Mouse (Mus musculus): ENCODE measurements around the gene Slc17a9. TPM values are rescaled to one million over a fixed set of nuclear protein-coding genes. Genes with fewer than 3 reads are reported as not detected.

The Slc17a9 gene
- total and polyA plus RNA-seq, 3 experiments: 6.7 to 16.1 TPM; not detected in 1

- no peaks in the 10 kb centered on the region for H3K27me3 ChIP-seq (ENCODE audit: control insufficient read depth in 1 of 2, insufficient read depth in 2 of 2, low read length in 2 of 2)
- H3K4me1 ChIP-seq (ENCODE audit: control insufficient read depth in 1 of 2, insufficient read depth in 2 of 2, low read length in 2 of 2): no peaks in the 10 kb centered on the region
- no peaks in the 10 kb centered on the region for H3K79me2 ChIP-seq (ENCODE audit: control insufficient read depth, insufficient read depth, low read length, poor library complexity)
- no peaks in the 10 kb centered on the region for H3K9me3 ChIP-seq (replicated peaks; ENCODE audit: insufficient read depth, low read length)
- H3K27ac ChIP-seq (ENCODE audit: control insufficient read depth, low read depth, low read length): no peak overlapping the region
- no peak for TF ChIP-seq BHLHE40 (IDR thresholded peaks at IDR 0.05; ENCODE audit: borderline replicate concordance, low read depth, low read length)
- no peak for TF ChIP-seq ELF1 (IDR thresholded peaks at IDR 0.05; ENCODE audit: low read depth, low read length)
- no peak for TF ChIP-seq POLR2A (IDR thresholded peaks at IDR 0.05; ENCODE audit: control insufficient read depth in 1 of 2, insufficient read depth in 1 of 2, low read depth in 1 of 2, low read length in 2 of 2, poor library complexity in 1 of 2)
- TF ChIP-seq NRF1 (IDR thresholded peaks at IDR 0.05; ENCODE audit: insufficient read depth, low read depth, low read length, poor library complexity, severe bottlenecking): no peak
- H3K4me3 ChIP-seq (ENCODE audit: control insufficient read depth in 1 of 2, insufficient read depth in 1 of 2, low read depth in 2 of 2, low read length in 2 of 2): no peak overlapping the region
- H3K9ac ChIP-seq (ENCODE audit: control insufficient read depth, low read depth, low read length, poor library complexity, severe bottlenecking): no peak overlapping the region
- peaks cover 0 to 12% of the 10 kb centered on the region in 2 experiments; a peak in 3 of 4 replicates for H3K36me3 ChIP-seq (ENCODE audit: control insufficient read depth in 1 of 2, insufficient read depth in 2 of 2, low read length in 2 of 2)
- no peak for DNase-seq (ENCODE audit: low read depth, low spot score)
Observed at GRCm38 (mm10) chr2:180676706-180677105, 48.4 kb upstream of the Slc17a9 start.

GRCm38 (mm10) chr2:180678609-180679140 is 46.4 kb upstream of the Slc17a9 start:
- Histone ChIP-seq H3K36me3 (ENCODE audit: control insufficient read depth in 1 of 2, insufficient read depth in 2 of 2, low read length in 2 of 2) (peaks cover 0 to 13% of the 10 kb centered on the region in 2 experiments; a peak in 3 of 4 replicates), H3K9ac (ENCODE audit: control insufficient read depth, low read depth, low read length, poor library complexity, severe bottlenecking) (no peak overlapping the region), H3K27ac (ENCODE audit: control insufficient read depth, low read depth, low read length) (no peak overlapping the region), H3K4me3 (ENCODE audit: control insufficient read depth in 1 of 2, insufficient read depth in 1 of 2, low read depth in 2 of 2, low read length in 2 of 2) (no peak overlapping the region), H3K79me2 (ENCODE audit: control insufficient read depth, insufficient read depth, low read length, poor library complexity) (no peaks in the 10 kb centered on the region), H3K27me3 (ENCODE audit: control insufficient read depth in 1 of 2, insufficient read depth in 2 of 2, low read length in 2 of 2) (no peaks in the 10 kb centered on the region), H3K9me3 (replicated peaks; ENCODE audit: insufficient read depth, low read length) (no peaks in the 10 kb centered on the region), H3K4me1 (ENCODE audit: control insufficient read depth in 1 of 2, insufficient read depth in 2 of 2, low read length in 2 of 2) (no peaks in the 10 kb centered on the region)
- peak; percentile 73 for DNase-seq (ENCODE audit: low read depth, low spot score)
- TF ChIP-seq TCF12 (IDR thresholded peaks at IDR 0.05; ENCODE audit: low read depth, low read length): no peak
- TF ChIP-seq RAD21 (IDR thresholded peaks at IDR 0.05; ENCODE audit: low read depth, low read length): peak; percentile 73
- TF ChIP-seq SIN3A (IDR thresholded peaks at IDR 0.05; ENCODE audit: low read length): 0 out of 2 replicates have a peak, but pooled peaks have one; percentile 23
- peak; percentile 42 to 85 (median 78) for TF ChIP-seq CTCF (IDR thresholded peaks at IDR 0.05 in 2 of 3, conservative IDR thresholded peaks at IDR 0.05 in 1 of 3; ENCODE audit: control insufficient read depth in 1 of 3, insufficient read depth in 1 of 3, low read depth in 2 of 3, low read length in 3 of 3, poor library complexity in 1 of 3, severe bottlenecking in 1 of 3)
- peak; percentile 70 for TF ChIP-seq ZC3H11A (IDR thresholded peaks at IDR 0.05; ENCODE audit: low read depth, low read length)
- peak; percentile 78 for TF ChIP-seq SMC3 (IDR thresholded peaks at IDR 0.05; ENCODE audit: low read depth, low read length)
- TF ChIP-seq HCFC1 (IDR thresholded peaks at IDR 0.05; ENCODE audit: low read depth, low read length): no peak

DNA sequence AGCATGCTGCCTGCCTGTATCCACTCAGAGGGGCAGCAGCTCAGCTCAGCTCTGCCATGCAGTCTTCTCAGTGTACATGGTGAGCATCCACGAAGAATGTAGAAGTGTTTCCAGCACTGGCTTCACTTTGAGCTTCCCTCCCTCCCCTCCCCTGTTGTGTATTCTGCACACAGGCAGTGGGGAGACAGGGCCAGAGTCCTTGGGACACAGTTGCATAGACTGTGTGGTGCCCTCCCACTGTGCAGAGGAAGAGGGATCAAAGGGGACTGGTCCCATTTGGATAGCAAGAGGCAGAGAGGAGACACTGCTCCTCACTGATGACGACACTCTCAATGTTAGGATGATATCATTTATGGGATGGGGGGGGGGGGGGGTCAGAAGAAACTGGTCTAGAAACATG is 43.8 kb upstream of the Slc17a9 start:
- no peaks in the 10 kb centered on the region for H3K27me3 ChIP-seq (ENCODE audit: control insufficient read depth in 1 of 2, insufficient read depth in 2 of 2, low read length in 2 of 2)
- no peak overlapping the region for H3K9ac ChIP-seq (ENCODE audit: control insufficient read depth, low read depth, low read length, poor library complexity, severe bottlenecking)
- H3K9me3 ChIP-seq (replicated peaks; ENCODE audit: insufficient read depth, low read length): no peaks in the 10 kb centered on the region
- H3K4me3 ChIP-seq (ENCODE audit: control insufficient read depth in 1 of 2, insufficient read depth in 1 of 2, low read depth in 2 of 2, low read length in 2 of 2): no peak overlapping the region
- H3K36me3 ChIP-seq (ENCODE audit: control insufficient read depth in 1 of 2, insufficient read depth in 2 of 2, low read length in 2 of 2): peaks cover 18 to 25% of the 10 kb centered on the region in 2 experiments
- DNase-seq (ENCODE audit: low read depth, low spot score): no peak
- no peaks in the 10 kb centered on the region for H3K79me2 ChIP-seq (ENCODE audit: control insufficient read depth, insufficient read depth, low read length, poor library complexity)
- no peak overlapping the region for H3K27ac ChIP-seq (ENCODE audit: control insufficient read depth, low read depth, low read length)
- TF ChIP-seq TCF12 (IDR thresholded peaks at IDR 0.05; ENCODE audit: low read depth, low read length) (no peak), CHD1 (IDR thresholded peaks at IDR 0.05; ENCODE audit: low read depth, low read length) (no peak)
- peaks cover 0 to 15% of the 10 kb centered on the region in 2 experiments; a peak in 2 of 4 replicates for H3K4me1 ChIP-seq (ENCODE audit: control insufficient read depth in 1 of 2, insufficient read depth in 2 of 2, low read length in 2 of 2)

All from MEL (cell line).